Mouse (Mus musculus) intestine, embryonic 16.5 days (tissue): Measurements from ENCODE around the gene Adig. TPM values are rescaled to one million over a fixed set of nuclear protein-coding genes. Genes with fewer than 3 reads are reported as not detected.

ENCODE experiments used
- ATAC-seq: fragments of 200-750 bp; cut with Nextera tagmentation; 2 replicates; pipeline ENCODE4 v1.8.0; 2017; ENCODE audit warnings: moderate TSS enrichment, moderate library complexity
- H3K27ac ChIP-seq: fragments of 300-500 bp; sonication (generic); 2 replicates; pipeline ENCODE4 v1.5.1; 2014; ENCODE audit warnings: mild to moderate bottlenecking, low read length
- H3K27me3 ChIP-seq: fragments of 300-500 bp; sonication (generic); replicated peaks from 2 replicates; pipeline ENCODE4 v1.6.1; 2014; ENCODE audit warnings: low read length, control low read depth, mixed read lengths; ENCODE audit not compliant: control insufficient read depth, insufficient read depth
- H3K36me3 ChIP-seq: fragments of 300-500 bp; sonication (generic); 2 replicates; pipeline ENCODE4 v1.6.1; 2014; ENCODE audit warnings: low read length, control low read depth; ENCODE audit not compliant: control insufficient read depth, insufficient read depth
- H3K4me1 ChIP-seq: fragments of 300-500 bp; sonication (generic); 2 replicates; pipeline ENCODE4 v1.6.1; 2014; ENCODE audit warnings: low read length, control low read depth, mixed read lengths; ENCODE audit not compliant: control insufficient read depth, insufficient read depth
- H3K4me2 ChIP-seq: fragments of 300-500 bp; sonication (generic); 2 replicates; pipeline ENCODE4 v1.6.1; 2014; ENCODE audit warnings: low read depth, low read length, control low read depth
- H3K4me3 ChIP-seq: fragments of 300-500 bp; sonication (generic); 2 replicates; pipeline ENCODE4 v1.5.1; 2014; ENCODE audit warnings: mild to moderate bottlenecking, low read length
- H3K9ac ChIP-seq: fragments of 300-500 bp; sonication (generic); 2 replicates; pipeline ENCODE4 v1.6.1; 2014; ENCODE audit warnings: low read depth, low read length
- H3K9me3 ChIP-seq: fragments of 300-500 bp; sonication (generic); 2 replicates; pipeline ENCODE4 v1.6.1; 2016; ENCODE audit warnings: low read length, control low read depth; ENCODE audit not compliant: control insufficient read depth
- WGBS: fragments of 180-500 bp; shearing (Covaris S2); extraction: QIAGEN DNeasy Blood & Tissue Kit; methylation state at CpG from one replicate; pipeline ENCODE4 v1.1.7; 2014; 5-methylcytosine and 5-hydroxymethylcytosine counted together
- polyA plus RNA-seq: library from polyadenylated mRNA; unstranded; fragments of >200 nt; fragmentation: Nextera tagmentation; extraction: Ambion mirVana; gene quantifications from 2 replicates; pipeline ENCODE4 v1.2.1, GENCODE M21; 2015

Adig gene
- polyA plus RNA-seq, 1 experiment from 2014 or later, result not detected

- 80% methylated on average over 5 of the region's 5 CpGs for WGBS
- no peak for ATAC-seq
- H3K27me3 ChIP-seq, result no peaks in the 10 kb centered on the region
- no peaks in the 10 kb centered on the region for H3K9me3 ChIP-seq
- H3K36me3 ChIP-seq, result no peaks in the 10 kb centered on the region
- H3K4me1 ChIP-seq, result no peaks in the 10 kb centered on the region
- H3K9ac ChIP-seq, result no peak overlapping the region
- H3K4me2 ChIP-seq, result no peak overlapping the region
- no peak overlapping the region for H3K27ac ChIP-seq
- no peak overlapping the region for H3K4me3 ChIP-seq
Measured at GRCm38 (mm10) chr2:158506475-158506874, 4.1 kb downstream of the Adig start.

DNA sequence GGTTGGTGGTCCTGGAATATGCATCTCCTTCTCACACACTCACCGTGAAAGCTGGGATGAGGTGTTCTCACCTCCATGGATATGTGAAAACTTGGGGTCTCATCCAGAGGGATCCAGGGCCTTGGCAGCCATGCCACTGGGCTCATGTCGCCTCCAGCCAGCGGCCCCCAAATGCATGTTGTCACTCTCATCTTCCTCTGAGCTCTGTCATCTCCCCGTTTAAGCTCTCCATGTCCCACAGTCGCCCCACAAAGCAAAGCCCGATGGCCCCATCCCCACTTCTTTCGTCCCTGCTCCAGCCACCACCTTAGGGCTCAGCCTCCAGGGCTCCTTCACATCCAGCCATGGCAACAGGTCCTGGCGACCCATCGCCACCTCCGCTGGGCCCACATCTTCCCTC, 4.6 kb downstream of the Adig start:
- Histone ChIP-seq H3K4me1 (no peaks in the 10 kb centered on the region), H3K9me3 (no peaks in the 10 kb centered on the region), H3K4me2 (no peak overlapping the region), H3K9ac (no peak overlapping the region), H3K4me3 (no peak overlapping the region), H3K36me3 (no peaks in the 10 kb centered on the region), H3K27me3 (no peaks in the 10 kb centered on the region), H3K27ac (no peak overlapping the region)
- 93% methylated on average over 10 of the region's 10 CpGs for WGBS
- ATAC-seq, result no peak

GRCm38 (mm10) chr2:158510665-158511064, 8.3 kb downstream of the Adig start:
- Histone ChIP-seq H3K4me1 (no peaks in the 10 kb centered on the region), H3K9ac (no peak overlapping the region), H3K36me3 (no peaks in the 10 kb centered on the region), H3K4me3 (no peak overlapping the region), H3K27me3 (no peaks in the 10 kb centered on the region), H3K27ac (no peak overlapping the region), H3K9me3 (no peaks in the 10 kb centered on the region), H3K4me2 (no peak overlapping the region)
- 56% methylated on average over 6 of the region's 6 CpGs for WGBS
- ATAC-seq, result peak; percentile 75

- ATAC-seq, result no peak; the same call in 1 of the 2 replicates
- no peak within 1 kb of the TSS for H3K9ac ChIP-seq
Measured at GRCm38 (mm10) chr2:158512528-158512927, 10.1 kb downstream of the Adig start, which contains the start of gene Arhgap40. Gene Arhgap40, plus strand, starts transcription at chr2:158512796.

DNA sequence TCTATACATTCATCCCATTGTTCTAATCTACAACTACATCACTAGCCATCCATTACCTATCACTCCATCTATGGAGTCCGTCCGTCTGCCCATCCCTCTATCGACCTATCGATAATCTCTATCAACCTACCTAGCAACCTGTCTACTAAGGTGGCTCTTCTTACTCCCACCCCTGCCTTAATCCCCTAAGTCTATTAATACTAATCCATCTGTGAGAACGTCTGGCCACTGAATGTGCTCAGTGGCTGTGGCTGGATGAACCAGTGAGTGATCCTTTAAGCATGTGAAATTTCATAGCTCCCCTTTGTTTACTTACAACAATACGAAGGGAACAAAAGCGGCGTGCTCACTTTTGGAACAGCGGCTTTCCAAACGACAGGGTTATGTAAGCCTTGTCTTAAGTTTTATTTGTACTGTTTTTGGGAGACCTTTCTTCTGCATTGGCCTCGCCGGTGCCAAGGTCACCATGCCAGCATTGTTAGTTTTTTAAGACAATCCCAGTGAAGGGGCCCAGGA, 11.5 kb downstream of the Adig start:
- Histone ChIP-seq H3K36me3 (no peaks in the 10 kb centered on the region), H3K4me1 (no peaks in the 10 kb centered on the region), H3K27ac (no peak overlapping the region), H3K4me2 (no peak overlapping the region), H3K9ac (no peak overlapping the region), H3K27me3 (no peaks in the 10 kb centered on the region), H3K9me3 (no peaks in the 10 kb centered on the region), H3K4me3 (no peak overlapping the region)
- no peak for ATAC-seq
- WGBS, result 83% methylated on average over 12 of the region's 12 CpGs

More at GRCm38 (mm10) chr2:158512528-158512927, 10.1 kb downstream of the Adig start, which contains the start of gene Arhgap40:
- Histone ChIP-seq H3K9me3 (no peaks in the 10 kb centered on the region), H3K36me3 (no peaks in the 10 kb centered on the region), H3K4me1 (no peaks in the 10 kb centered on the region), H3K27ac (no peak within 1 kb of the TSS), H3K4me3 (no peak within 1 kb of the TSS), H3K27me3 (no peaks in the 10 kb centered on the region), H3K4me2 (no peak within 1 kb of the TSS)
- WGBS, result 76% methylated on average over 10 of the region's 10 CpGs

GRCm38 (mm10) chr2:158518583-158518982, 16.2 kb downstream of the Adig start:
- Histone ChIP-seq H3K27ac (no peak overlapping the region), H3K4me3 (no peak overlapping the region), H3K4me2 (no peak overlapping the region), H3K9ac (no peak overlapping the region), H3K9me3 (no peaks in the 10 kb centered on the region), H3K36me3 (no peaks in the 10 kb centered on the region), H3K4me1 (no peaks in the 10 kb centered on the region), H3K27me3 (no peaks in the 10 kb centered on the region)
- no peak for ATAC-seq
- WGBS, result 57% methylated on average over 6 of the region's 6 CpGs

DNA sequence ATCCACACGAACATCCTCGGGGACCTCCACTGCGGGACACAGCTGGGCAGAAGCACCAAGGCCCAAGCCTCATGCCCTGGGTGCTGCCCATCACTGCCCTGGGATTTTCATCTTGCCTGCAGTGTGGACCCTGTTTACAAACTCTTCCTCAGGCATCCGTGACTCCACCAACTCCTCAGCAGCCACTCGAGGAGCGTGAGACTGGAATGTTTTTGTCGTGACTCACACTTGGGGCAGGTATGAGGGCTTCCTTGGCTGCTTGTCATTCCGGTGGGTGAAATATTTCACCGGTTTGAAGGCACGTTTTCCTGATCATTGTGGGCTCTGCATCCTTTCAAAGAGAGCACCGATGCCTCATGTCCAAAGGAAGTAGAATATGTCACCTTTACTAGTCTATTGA, 16.7 kb downstream of the Adig start:
- H3K27ac ChIP-seq, result no peak overlapping the region
- H3K4me2 ChIP-seq, result no peak overlapping the region
- no peaks in the 10 kb centered on the region for H3K4me1 ChIP-seq
- no peak overlapping the region for H3K9ac ChIP-seq
- no peaks in the 10 kb centered on the region for H3K36me3 ChIP-seq
- no peaks in the 10 kb centered on the region for H3K9me3 ChIP-seq
- no peak overlapping the region for H3K4me3 ChIP-seq
- no peaks in the 10 kb centered on the region for H3K27me3 ChIP-seq
- WGBS, result 65% methylated on average over 11 of the region's 11 CpGs
- ATAC-seq, result no peak

GRCm38 (mm10) chr2:158519800-158520199, 17.4 kb downstream of the Adig start:
- H3K9me3 ChIP-seq, result no peaks in the 10 kb centered on the region
- no peak overlapping the region for H3K9ac ChIP-seq
- 86% methylated on average over 6 of the region's 6 CpGs for WGBS
- ATAC-seq, result no peak
- no peak overlapping the region for H3K4me3 ChIP-seq
- no peak overlapping the region for H3K4me2 ChIP-seq
- no peak overlapping the region for H3K27ac ChIP-seq
- H3K27me3 ChIP-seq, result no peaks in the 10 kb centered on the region
- H3K4me1 ChIP-seq, result no peaks in the 10 kb centered on the region
- no peaks in the 10 kb centered on the region for H3K36me3 ChIP-seq

- no peaks in the 10 kb centered on the region for H3K36me3 ChIP-seq
- no peak overlapping the region for H3K4me2 ChIP-seq
- no peaks in the 10 kb centered on the region for H3K4me1 ChIP-seq
- no peaks in the 10 kb centered on the region for H3K9me3 ChIP-seq
- H3K4me3 ChIP-seq, result no peak overlapping the region
- no peak overlapping the region for H3K9ac ChIP-seq
- H3K27me3 ChIP-seq, result no peaks in the 10 kb centered on the region
- H3K27ac ChIP-seq, result no peak overlapping the region
- no peak for ATAC-seq
- 74% methylated on average over 8 of the region's 8 CpGs for WGBS
Measured at GRCm38 (mm10) chr2:158523060-158523459, 20.6 kb downstream of the Adig start.
